Mouse (Mus musculus) lung, postnatal 0 days (tissue): Measurements from ENCODE around the gene Pdxk. TPM values are rescaled to one million over a fixed set of nuclear protein-coding genes. Genes with fewer than 3 reads are reported as not detected.
A peak's percentile ranks its signal among the peaks of the same experiment; 100 is the strongest.

ENCODE experiments used
- ATAC-seq: fragments of 200-750 bp; cut with Nextera tagmentation; 2 replicates; pipeline ENCODE4 v1.8.0; 2017; ENCODE audit warnings: moderate library complexity
- DNase-seq: peaks from one replicate; pipeline ENCODE4 v3.0.0-alpha.2; 2016; ENCODE audit warnings: low spot score
- H3K27ac ChIP-seq: fragments of 300-500 bp; sonication (generic); 2 replicates; pipeline ENCODE4 v1.5.1; 2014; ENCODE audit warnings: antibody characterized with exemption, mild to moderate bottlenecking, low read length, mixed read lengths
- H3K27me3 ChIP-seq: fragments of 300-500 bp; sonication (generic); replicated peaks from 2 replicates; pipeline ENCODE4 v1.6.1; 2014; ENCODE audit warnings: low read length, mixed read lengths; ENCODE audit not compliant: insufficient read depth
- H3K36me3 ChIP-seq: fragments of 300-500 bp; sonication (generic); 2 replicates; pipeline ENCODE4 v1.6.1; 2014; ENCODE audit warnings: low read length, mixed read lengths; ENCODE audit not compliant: insufficient read depth
- H3K4me1 ChIP-seq: fragments of 300-500 bp; sonication (generic); 2 replicates; pipeline ENCODE4 v1.6.1; 2014; ENCODE audit warnings: antibody characterized with exemption, low read depth, low read length, mixed read lengths; ENCODE audit not compliant: insufficient read depth
- H3K4me2 ChIP-seq: fragments of 300-500 bp; sonication (generic); replicated peaks from 2 replicates; pipeline ENCODE4 v1.6.1; 2014; ENCODE audit warnings: low read depth, mild to moderate bottlenecking, low read length, moderate library complexity, mixed read lengths
- H3K4me3 ChIP-seq: fragments of 300-500 bp; sonication (generic); 2 replicates; pipeline ENCODE4 v1.5.1; 2014; ENCODE audit warnings: low read depth, low read length
- H3K9ac ChIP-seq: fragments of 300-500 bp; sonication (generic); replicated peaks from 2 replicates; pipeline ENCODE4 v1.6.1; 2014; ENCODE audit warnings: low read depth, mild to moderate bottlenecking
- H3K9me3 ChIP-seq: fragments of 300-500 bp; sonication (generic); 2 replicates; pipeline ENCODE4 v1.6.1; 2016; ENCODE audit warnings: low read length, mixed read lengths
- CTCF ChIP-seq: IDR thresholded peaks from 2 replicates; pipeline ENCODE4 v1.5.1; 2016; ENCODE audit warnings: antibody characterized with exemption, mild to moderate bottlenecking
- EP300 ChIP-seq: IDR thresholded peaks from 2 replicates; pipeline ENCODE4 v1.6.1; 2016; ENCODE audit warnings: antibody characterized with exemption, mild to moderate bottlenecking, control low read depth
- WGBS: fragments of 180-500 bp; shearing (Covaris S2); extraction: QIAGEN DNeasy Blood & Tissue Kit; methylation state at CpG from one replicate; pipeline ENCODE4 v1.1.7; 2014; 5-methylcytosine and 5-hydroxymethylcytosine counted together
- polyA plus RNA-seq: library from polyadenylated mRNA; unstranded; fragments of >200 nt; fragmentation: Nextera tagmentation; extraction: Ambion mirVana; gene quantifications from 2 replicates; pipeline ENCODE4 v1.2.1, GENCODE M21; 2015

Pdxk gene
- polyA plus RNA-seq, 1 experiment from 2014 or later: 4.9 TPM

DNA sequence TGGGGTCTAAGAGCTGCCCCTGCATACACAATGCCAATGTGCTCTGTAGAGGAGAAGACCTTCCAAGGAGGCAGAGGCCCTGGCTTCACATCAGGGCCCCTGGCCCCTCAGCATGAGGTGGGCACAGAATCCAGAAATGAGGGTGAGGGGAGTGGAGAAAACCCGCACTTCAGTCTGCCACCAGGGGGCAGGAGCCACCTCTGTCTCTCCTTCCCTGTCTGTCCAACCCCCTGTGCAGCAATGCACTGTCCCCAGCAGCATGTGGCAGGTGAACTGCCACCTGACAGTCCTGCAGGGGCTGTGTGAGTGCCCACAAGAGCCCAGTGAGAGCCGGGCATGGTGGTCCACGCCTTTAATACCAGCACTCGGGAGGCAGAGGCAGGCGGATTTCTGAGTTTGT, 25.2 kb downstream of the Pdxk start:
- H3K4me1 ChIP-seq: no peaks in the 10 kb centered on the region
- no peak for ATAC-seq
- no peak for TF ChIP-seq EP300
- peak; percentile 67 for TF ChIP-seq CTCF
- no peak for DNase-seq
- H3K4me3 ChIP-seq: no peak overlapping the region
- no peak overlapping the region for H3K27ac ChIP-seq
- no peak overlapping the region for H3K9ac ChIP-seq
- no peaks in the 10 kb centered on the region for H3K27me3 ChIP-seq
- H3K9me3 ChIP-seq: no peaks in the 10 kb centered on the region
- H3K4me2 ChIP-seq: no peak overlapping the region
- 74% methylated on average over 5 of the region's 5 CpGs for WGBS
- no peaks in the 10 kb centered on the region for H3K36me3 ChIP-seq

- DNase-seq (peak; percentile 55), ATAC-seq (peak; percentile 27; the same call in 1 of the 2 replicates)
- H3K4me1 ChIP-seq: no peaks in the 10 kb centered on the region
Observed at GRCm38 (mm10) chr10:78438094-78438493, 26.7 kb downstream of the Pdxk start.

GRCm38 (mm10) chr10:78432853-78433252, 31.9 kb downstream of the Pdxk start:
- Histone ChIP-seq H3K27ac (no peak overlapping the region), H3K9ac (no peak overlapping the region), H3K4me2 (no peak overlapping the region), H3K36me3 (peaks cover 9% of the 10 kb centered on the region; the same call in 1 of the 2 replicates), H3K4me3 (no peak overlapping the region), H3K9me3 (no peaks in the 10 kb centered on the region), H3K27me3 (no peaks in the 10 kb centered on the region), H3K4me1 (no peaks in the 10 kb centered on the region)
- ATAC-seq (no peak), DNase-seq (no peak)
- 67% methylated on average over 3 of the region's 3 CpGs for WGBS
- TF ChIP-seq CTCF: no peak
- no peak for TF ChIP-seq EP300

More at GRCm38 (mm10) chr10:78438094-78438493, 26.7 kb downstream of the Pdxk start:
- WGBS: 12% methylated on average over 5 of the region's 5 CpGs
- no peaks in the 10 kb centered on the region for H3K36me3 ChIP-seq
- H3K27ac ChIP-seq: no peak overlapping the region
- peak; percentile 97 for TF ChIP-seq CTCF
- TF ChIP-seq EP300: no peak
- H3K4me3 ChIP-seq: no peak overlapping the region
- no peak overlapping the region for H3K4me2 ChIP-seq
- no peak overlapping the region for H3K9ac ChIP-seq
- H3K27me3 ChIP-seq: no peaks in the 10 kb centered on the region
- H3K9me3 ChIP-seq: no peaks in the 10 kb centered on the region

DNA sequence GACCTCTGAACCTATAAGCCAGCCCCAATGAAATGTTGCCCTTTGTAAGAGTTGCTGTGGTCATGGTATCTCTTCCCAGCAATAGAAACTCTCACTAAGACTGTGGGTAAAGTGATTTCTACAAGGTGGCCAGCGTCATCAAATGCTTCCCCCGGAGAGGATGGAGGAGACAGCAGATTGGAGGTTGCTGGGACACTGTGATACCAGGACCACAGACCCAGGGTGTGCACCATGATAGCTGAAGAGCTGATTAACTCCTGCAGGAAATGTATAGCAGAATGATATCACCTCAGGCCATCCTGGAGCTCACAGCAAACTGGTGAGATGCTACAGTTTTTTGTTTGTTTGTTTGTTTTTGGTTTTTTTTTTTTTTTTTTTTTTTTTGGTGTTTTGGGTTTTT, 35.0 kb downstream of the Pdxk start:
- DNase-seq: no peak
- H3K27ac ChIP-seq: no peak overlapping the region
- H3K9me3 ChIP-seq: no peaks in the 10 kb centered on the region
- H3K4me1 ChIP-seq: no peaks in the 10 kb centered on the region
- 88% methylated on average over 2 of the region's 2 CpGs for WGBS
- no peaks in the 10 kb centered on the region for H3K27me3 ChIP-seq
- no peak overlapping the region for H3K4me2 ChIP-seq
- H3K4me3 ChIP-seq: no peak overlapping the region
- no peak overlapping the region for H3K9ac ChIP-seq
- TF ChIP-seq EP300: no peak
- no peak for TF ChIP-seq CTCF
- ATAC-seq: no peak
- H3K36me3 ChIP-seq: peaks cover 11% of the 10 kb centered on the region; the same call in 1 of the 2 replicates

- Histone ChIP-seq H3K4me2 (no peak overlapping the region), H3K36me3 (peaks cover 11% of the 10 kb centered on the region; the same call in 1 of the 2 replicates), H3K4me3 (no peak overlapping the region), H3K4me1 (no peaks in the 10 kb centered on the region), H3K27me3 (no peaks in the 10 kb centered on the region), H3K27ac (no peak overlapping the region), H3K9ac (no peak overlapping the region), H3K9me3 (no peaks in the 10 kb centered on the region)
- DNase-seq (no peak), ATAC-seq (no peak)
- WGBS: 81% methylated on average over 5 of the region's 5 CpGs
- no peak for TF ChIP-seq EP300
- TF ChIP-seq CTCF: no peak
Observed at GRCm38 (mm10) chr10:78429180-78429579, 35.6 kb downstream of the Pdxk start.

DNA sequence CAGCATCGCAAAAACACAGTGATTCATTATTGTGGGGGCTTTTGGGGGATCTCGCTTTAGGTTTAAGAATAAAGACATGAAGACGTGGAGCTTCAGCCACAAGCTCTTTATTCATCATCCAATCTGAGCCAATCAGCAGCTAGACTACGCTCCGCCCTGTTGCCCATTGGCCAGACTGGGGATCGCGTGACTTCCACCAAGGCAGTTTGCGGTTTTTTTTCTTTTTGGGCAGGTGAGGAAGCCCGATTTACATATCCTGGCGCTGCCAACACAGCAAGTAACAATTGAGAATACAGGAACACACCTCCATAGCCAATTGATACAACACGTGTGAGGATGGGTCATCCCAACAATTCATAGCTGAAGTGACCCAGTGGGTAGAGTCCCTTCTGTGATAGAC, 36.7 kb downstream of the Pdxk start:
- WGBS: 91% methylated on average over 11 of the region's 11 CpGs
- H3K4me1 ChIP-seq: no peaks in the 10 kb centered on the region

More for the DNA sequence above, 36.7 kb downstream of the Pdxk start:
- peaks cover 11% of the 10 kb centered on the region; the same call in 1 of the 2 replicates for H3K36me3 ChIP-seq
- H3K27me3 ChIP-seq: no peaks in the 10 kb centered on the region
- H3K27ac ChIP-seq: no peak overlapping the region
- no peak for DNase-seq
- TF ChIP-seq CTCF (no peak), EP300 (no peak)
- no peak overlapping the region for H3K4me3 ChIP-seq
- no peak overlapping the region for H3K9ac ChIP-seq
- no peaks in the 10 kb centered on the region for H3K9me3 ChIP-seq
- H3K4me2 ChIP-seq: no peak overlapping the region
- ATAC-seq: no peak
